Mouse (Mus musculus): ENCODE measurements at regions not wholly inside any gene's neighbourhood (a gene's known extent, or its start where the extent isn't known, plus 50 kb on each side); places are given as distances from the start of the nearest gene placed in this dataset.

DNA sequence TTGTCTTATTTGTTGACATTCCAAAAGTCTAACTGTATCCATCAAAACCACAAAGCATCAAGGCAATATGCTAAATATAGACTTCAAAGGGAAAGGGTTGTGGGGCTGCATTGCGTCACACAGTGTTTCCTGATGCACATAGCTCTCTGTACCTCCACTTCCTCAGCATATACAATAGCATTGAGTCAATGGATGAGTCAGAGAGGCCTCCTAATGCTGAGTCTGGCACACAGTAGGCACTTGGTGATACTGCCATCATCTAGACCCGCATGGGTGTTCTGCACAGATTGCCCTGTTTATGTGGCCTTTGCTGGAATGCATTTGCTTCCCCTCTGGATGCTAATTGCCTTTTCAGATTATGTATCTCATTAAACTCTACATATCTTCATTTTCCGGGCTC lies 91.0 kb upstream of the Dpp6 start:
- no peak for TF ChIP-seq TCF3 (IDR thresholded peaks at IDR 0.05; ENCODE audit: insufficient read length, low read depth)
- TF ChIP-seq MYOD1 (IDR thresholded peaks at IDR 0.05; ENCODE audit: control insufficient read depth in 1 of 3, insufficient read length in 2 of 3, low read depth in 2 of 3), result no peak
- TF ChIP-seq MAX (IDR thresholded peaks at IDR 0.05; ENCODE audit: low read depth), result no peak
- no peak for TF ChIP-seq E2F4 (IDR thresholded peaks at IDR 0.05; ENCODE audit: insufficient read depth)
- TF ChIP-seq POLR2AphosphoS2 (IDR thresholded peaks at IDR 0.05; ENCODE audit: insufficient read length, low read depth), result no peak
- TF ChIP-seq POLR2A (IDR thresholded peaks at IDR 0.05; ENCODE audit: insufficient read length, low read depth), result no peak
- no peak for TF ChIP-seq TCF12 (IDR thresholded peaks at IDR 0.05; ENCODE audit: insufficient read depth, poor library complexity, severe bottlenecking)
- no peak for TF ChIP-seq USF1 (IDR thresholded peaks at IDR 0.05; ENCODE audit: low read depth)
- no peak for TF ChIP-seq SRF (IDR thresholded peaks at IDR 0.05; ENCODE audit: control insufficient read depth, insufficient read length, low read depth)
- no peak for TF ChIP-seq REST (IDR thresholded peaks at IDR 0.05; ENCODE audit: insufficient read depth, insufficient read length)

Data from myocyte (in vitro differentiated cells).